Mouse (Mus musculus): ENCODE measurements at regions not wholly inside any gene's neighbourhood (a gene's known extent, or its start where the extent isn't known, plus 50 kb on each side); places are given as distances from the start of the nearest gene placed in this dataset.

GRCm38 (mm10) chr4:83941693-83942092 is 416.3 kb downstream of the Ccdc171 start:
- ATAC-seq, result no peak
- no peak overlapping the region for H3K4me3 ChIP-seq (ENCODE audit: low read depth, low read length)
- H3K9me3 ChIP-seq (ENCODE audit: low read length), result no peaks in the 10 kb centered on the region
- no peaks in the 10 kb centered on the region for H3K36me3 ChIP-seq (ENCODE audit: insufficient read depth)
- H3K9ac ChIP-seq, result no peak overlapping the region
- H3K27me3 ChIP-seq (ENCODE audit: insufficient read depth, low read length), result no peaks in the 10 kb centered on the region
- no peak overlapping the region for H3K4me2 ChIP-seq (ENCODE audit: low read depth)
- no peak for DNase-seq
- H3K4me1 ChIP-seq (ENCODE audit: insufficient read depth), result no peaks in the 10 kb centered on the region
- TF ChIP-seq CTCF (IDR thresholded peaks at IDR 0.05; ENCODE audit: low read depth), result no peak
- H3K27ac ChIP-seq (ENCODE audit: low read depth, low read length), result no peak overlapping the region
- 91% methylated on average over 9 of the region's 9 CpGs for WGBS

GRCm38 (mm10) chr4:83949612-83950011 is 424.3 kb downstream of the Ccdc171 start:
- DNase-seq, result no peak
- WGBS, result 91% methylated on average over 2 of the region's 2 CpGs
- no peaks in the 10 kb centered on the region for H3K27me3 ChIP-seq (ENCODE audit: insufficient read depth, low read length)
- H3K27ac ChIP-seq (ENCODE audit: low read depth, low read length), result no peak overlapping the region
- no peaks in the 10 kb centered on the region for H3K9me3 ChIP-seq (ENCODE audit: low read length)
- no peak for ATAC-seq
- no peak overlapping the region for H3K9ac ChIP-seq
- no peaks in the 10 kb centered on the region for H3K4me1 ChIP-seq (ENCODE audit: insufficient read depth)
- TF ChIP-seq CTCF (IDR thresholded peaks at IDR 0.05; ENCODE audit: low read depth), result no peak
- H3K4me3 ChIP-seq (ENCODE audit: low read depth, low read length), result no peak overlapping the region
- no peak overlapping the region for H3K4me2 ChIP-seq (ENCODE audit: low read depth)
- no peaks in the 10 kb centered on the region for H3K36me3 ChIP-seq (ENCODE audit: insufficient read depth)

- no peak overlapping the region for H3K4me2 ChIP-seq (ENCODE audit: low read depth)
- no peak overlapping the region for H3K9ac ChIP-seq
- no peaks in the 10 kb centered on the region for H3K36me3 ChIP-seq (ENCODE audit: insufficient read depth)
- WGBS, result 78% methylated on average over 10 of the region's 10 CpGs
- no peak for TF ChIP-seq CTCF (IDR thresholded peaks at IDR 0.05; ENCODE audit: low read depth)
- H3K4me1 ChIP-seq (ENCODE audit: insufficient read depth), result no peaks in the 10 kb centered on the region
- H3K27ac ChIP-seq (ENCODE audit: low read depth, low read length), result no peak overlapping the region
- DNase-seq (no peak), ATAC-seq (no peak)
- no peaks in the 10 kb centered on the region for H3K9me3 ChIP-seq (ENCODE audit: low read length)
- no peak overlapping the region for H3K4me3 ChIP-seq (ENCODE audit: low read depth, low read length)
- no peaks in the 10 kb centered on the region for H3K27me3 ChIP-seq (ENCODE audit: insufficient read depth, low read length)
These were observed 425.6 kb downstream of the Ccdc171 start for GRCm38 (mm10) chr4:83950809-83951409.

GRCm38 (mm10) chr4:83956252-83956904 is 431.0 kb downstream of the Ccdc171 start:
- no peak for TF ChIP-seq CTCF (IDR thresholded peaks at IDR 0.05; ENCODE audit: low read depth)
- no peak for ATAC-seq
- 87% methylated on average over 12 of the region's 12 CpGs for WGBS

GRCm38 (mm10) chr4:83957217-83957692 is 431.9 kb downstream of the Ccdc171 start:
- Histone ChIP-seq H3K9me3 (ENCODE audit: low read length) (no peaks in the 10 kb centered on the region), H3K4me1 (ENCODE audit: insufficient read depth) (no peaks in the 10 kb centered on the region), H3K4me3 (ENCODE audit: low read depth, low read length) (no peak overlapping the region), H3K4me2 (ENCODE audit: low read depth) (no peak overlapping the region), H3K9ac (no peak overlapping the region), H3K27ac (ENCODE audit: low read depth, low read length) (no peak overlapping the region), H3K36me3 (ENCODE audit: insufficient read depth) (no peaks in the 10 kb centered on the region), H3K27me3 (ENCODE audit: insufficient read depth, low read length) (no peaks in the 10 kb centered on the region)
- TF ChIP-seq CTCF (IDR thresholded peaks at IDR 0.05; ENCODE audit: low read depth), result no peak
- WGBS, result 61% methylated on average over 5 of the region's 5 CpGs
- DNase-seq, result no peak
- ATAC-seq, result no peak

More at GRCm38 (mm10) chr4:83956252-83956904, 431.0 kb downstream of the Ccdc171 start:
- Histone ChIP-seq H3K27me3 (ENCODE audit: insufficient read depth, low read length) (no peaks in the 10 kb centered on the region), H3K4me1 (ENCODE audit: insufficient read depth) (no peaks in the 10 kb centered on the region), H3K4me2 (ENCODE audit: low read depth) (no peak overlapping the region), H3K9me3 (ENCODE audit: low read length) (no peaks in the 10 kb centered on the region), H3K36me3 (ENCODE audit: insufficient read depth) (no peaks in the 10 kb centered on the region), H3K27ac (ENCODE audit: low read depth, low read length) (no peak overlapping the region), H3K4me3 (ENCODE audit: low read depth, low read length) (no peak overlapping the region), H3K9ac (no peak overlapping the region)
- no peak for DNase-seq

- 80% methylated on average over 1 of the region's 1 CpGs for WGBS
- no peak overlapping the region for H3K4me2 ChIP-seq (ENCODE audit: low read depth)
- no peak for ATAC-seq
- no peaks in the 10 kb centered on the region for H3K9me3 ChIP-seq (ENCODE audit: low read length)
- H3K9ac ChIP-seq, result no peak overlapping the region
- DNase-seq, result no peak
- H3K27me3 ChIP-seq (ENCODE audit: insufficient read depth, low read length), result no peaks in the 10 kb centered on the region
- no peak for TF ChIP-seq CTCF (IDR thresholded peaks at IDR 0.05; ENCODE audit: low read depth)
- no peak overlapping the region for H3K4me3 ChIP-seq (ENCODE audit: low read depth, low read length)
- H3K36me3 ChIP-seq (ENCODE audit: insufficient read depth), result no peaks in the 10 kb centered on the region
- H3K27ac ChIP-seq (ENCODE audit: low read depth, low read length), result no peak overlapping the region
- H3K4me1 ChIP-seq (ENCODE audit: insufficient read depth), result no peaks in the 10 kb centered on the region
These were observed 441.6 kb downstream of the Ccdc171 start for GRCm38 (mm10) chr4:83966898-83967297.

GRCm38 (mm10) chr4:83973162-83973561 is 447.8 kb downstream of the Ccdc171 start:
- WGBS, result 96% methylated on average over 4 of the region's 4 CpGs
- Histone ChIP-seq H3K9me3 (ENCODE audit: low read length) (no peaks in the 10 kb centered on the region), H3K27ac (ENCODE audit: low read depth, low read length) (no peak overlapping the region), H3K27me3 (ENCODE audit: insufficient read depth, low read length) (no peaks in the 10 kb centered on the region), H3K4me1 (ENCODE audit: insufficient read depth) (no peaks in the 10 kb centered on the region), H3K4me2 (ENCODE audit: low read depth) (no peak overlapping the region), H3K9ac (no peak overlapping the region), H3K4me3 (ENCODE audit: low read depth, low read length) (no peak overlapping the region), H3K36me3 (ENCODE audit: insufficient read depth) (no peaks in the 10 kb centered on the region)
- ATAC-seq, result no peak
- no peak for DNase-seq
- no peak for TF ChIP-seq CTCF (IDR thresholded peaks at IDR 0.05; ENCODE audit: low read depth)
